Mouse (Mus musculus) 416B (cell line): Measurements from ENCODE around the gene Pid1.
"Not testable (repeated sequence)": the region's sequence is repeated elsewhere in the genome, so short reads cannot be mapped to it uniquely, and the experiment has no call there.

ENCODE experiments used
- DNase-seq: peaks from one replicate; pipeline ENCODE4 v3.0.0; 2011; ENCODE audit warnings: low read depth

Pid1 gene

DNA sequence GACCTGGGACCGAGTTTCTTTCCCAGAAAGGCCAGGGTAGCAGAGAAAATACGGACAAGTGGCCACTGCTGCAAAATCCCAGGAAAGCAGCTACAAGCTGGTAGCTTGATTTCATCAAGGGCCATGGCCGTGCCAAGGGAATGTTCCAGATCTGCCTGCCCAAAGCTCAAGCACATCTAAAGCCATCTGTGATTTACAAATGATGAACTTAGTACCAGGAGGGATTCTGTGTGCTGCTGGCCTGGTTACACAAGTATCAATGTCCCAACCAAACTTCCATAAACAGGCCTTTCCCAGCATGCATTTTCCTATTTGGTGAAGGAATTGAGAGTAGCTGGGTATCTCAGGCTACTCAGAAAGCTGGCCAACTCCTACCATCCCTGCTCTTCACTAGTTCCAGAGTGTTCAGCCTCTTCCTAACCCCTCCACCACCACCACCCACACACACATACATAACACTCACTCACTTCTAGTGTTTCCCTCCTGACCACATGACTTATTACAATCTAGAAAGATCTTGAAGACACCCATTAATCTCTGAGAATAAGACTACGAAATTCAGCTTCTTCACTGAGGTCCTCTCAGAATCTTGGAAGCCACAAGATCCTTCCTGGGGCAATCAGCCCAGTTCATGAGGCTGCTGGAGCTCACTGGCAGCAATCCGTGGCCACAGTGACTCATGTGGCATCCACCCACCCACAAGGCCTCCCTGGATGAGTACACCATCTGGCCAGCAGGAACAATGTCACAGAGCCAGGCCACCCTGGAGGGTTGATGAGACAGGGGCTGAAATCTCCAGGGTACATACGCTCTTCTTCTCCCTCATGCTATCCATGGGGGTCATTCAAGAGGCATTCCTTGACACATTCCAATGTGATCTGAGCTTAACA is 4.1 kb downstream of the Pid1 start:
- DNase-seq = peak; percentile 79

- DNase-seq = no peak
These were observed 6.8 kb downstream of the Pid1 start for GRCm38 (mm10) chr1:84357216-84357615.

DNA sequence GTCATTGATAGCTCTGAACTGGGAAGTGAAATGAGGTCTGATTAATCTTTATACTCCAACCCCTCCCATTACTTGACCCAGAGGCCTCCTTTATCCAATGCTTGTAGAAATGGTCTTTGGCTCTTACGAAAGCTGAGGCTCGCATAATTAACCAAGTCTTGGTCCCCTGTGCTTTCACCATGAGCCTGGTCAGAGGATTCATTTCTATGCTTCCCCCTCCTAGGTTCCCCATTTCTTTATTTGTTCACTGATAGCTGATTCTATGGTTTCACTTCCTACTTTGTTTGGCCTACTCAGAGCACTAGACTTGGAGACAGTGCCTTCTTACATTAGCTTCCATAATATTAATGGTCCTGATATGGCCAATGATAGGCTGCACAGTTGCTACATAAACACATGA is 13.7 kb downstream of the Pid1 start:
- DNase-seq = peak; percentile 2

- DNase-seq = no peak
These were observed 16.0 kb downstream of the Pid1 start for GRCm38 (mm10) chr1:84347796-84348476.

- DNase-seq = not testable (repeated sequence)
These were observed 31.2 kb downstream of the Pid1 start for GRCm38 (mm10) chr1:84332797-84333196.

DNA sequence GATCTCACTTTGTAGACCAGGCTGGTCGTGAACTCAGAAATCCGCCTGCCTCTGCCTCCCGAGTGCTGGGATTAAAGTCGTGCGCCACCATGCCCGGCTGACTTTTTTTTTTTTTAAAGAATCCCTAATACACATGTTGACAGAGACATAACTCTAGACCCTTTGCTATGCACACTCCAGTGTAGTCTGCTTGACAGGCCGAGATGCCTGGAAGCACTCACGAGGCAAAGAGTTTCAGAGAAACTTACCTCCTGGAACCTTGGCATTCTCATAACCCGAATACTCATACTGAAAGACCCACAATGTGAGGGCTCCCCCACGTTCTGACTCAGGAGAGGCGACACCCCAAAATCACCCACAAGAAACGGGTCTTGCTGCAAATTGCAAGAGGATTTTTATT is 32.1 kb downstream of the Pid1 start:
- not testable (repeated sequence) for DNase-seq

DNA sequence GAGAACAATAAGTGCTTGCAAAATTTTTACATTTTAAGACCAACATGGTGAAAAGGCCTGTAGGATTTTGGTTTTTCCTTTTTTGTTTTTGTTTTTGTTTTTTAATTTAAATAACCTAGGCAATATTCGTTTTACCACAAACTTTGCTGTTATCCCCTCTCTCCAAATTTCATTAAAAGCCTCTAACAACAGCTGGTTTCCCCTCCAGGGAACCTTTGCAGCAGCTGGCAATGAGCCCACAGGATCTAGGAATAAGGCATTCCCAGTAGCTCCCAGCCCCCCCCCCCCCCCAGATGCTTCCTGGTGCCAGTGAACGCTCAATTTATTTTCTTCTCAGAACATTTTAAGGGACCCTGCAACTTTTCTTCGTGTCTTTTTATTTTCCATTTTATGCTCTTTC is 38.7 kb downstream of the Pid1 start:
- no peak for DNase-seq

GRCm38 (mm10) chr1:84321327-84321726 is 42.7 kb downstream of the Pid1 start:
- no peak for DNase-seq

- DNase-seq = no peak
These were observed 45.4 kb downstream of the Pid1 start for GRCm38 (mm10) chr1:84318569-84318968.

DNA sequence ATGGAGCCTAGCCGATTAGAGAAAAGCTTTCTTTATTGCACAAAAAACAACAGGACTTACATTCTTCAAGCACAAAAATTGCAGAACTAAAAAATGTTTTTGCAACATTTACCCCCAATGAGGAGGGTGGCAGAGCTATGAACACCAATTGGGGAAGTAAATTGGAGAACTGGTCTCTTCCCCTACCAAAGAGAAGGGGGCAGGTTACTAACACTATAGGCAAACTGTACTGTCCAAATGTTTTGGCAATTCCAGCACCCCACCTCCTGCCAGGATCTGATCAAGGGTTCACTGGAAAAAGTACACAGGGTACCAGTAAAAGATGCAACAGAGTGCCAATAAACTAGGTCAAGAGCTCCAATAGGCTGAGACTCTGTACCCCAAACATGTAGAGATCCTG is 46.2 kb downstream of the Pid1 start:
- DNase-seq = peak; percentile 45

DNA sequence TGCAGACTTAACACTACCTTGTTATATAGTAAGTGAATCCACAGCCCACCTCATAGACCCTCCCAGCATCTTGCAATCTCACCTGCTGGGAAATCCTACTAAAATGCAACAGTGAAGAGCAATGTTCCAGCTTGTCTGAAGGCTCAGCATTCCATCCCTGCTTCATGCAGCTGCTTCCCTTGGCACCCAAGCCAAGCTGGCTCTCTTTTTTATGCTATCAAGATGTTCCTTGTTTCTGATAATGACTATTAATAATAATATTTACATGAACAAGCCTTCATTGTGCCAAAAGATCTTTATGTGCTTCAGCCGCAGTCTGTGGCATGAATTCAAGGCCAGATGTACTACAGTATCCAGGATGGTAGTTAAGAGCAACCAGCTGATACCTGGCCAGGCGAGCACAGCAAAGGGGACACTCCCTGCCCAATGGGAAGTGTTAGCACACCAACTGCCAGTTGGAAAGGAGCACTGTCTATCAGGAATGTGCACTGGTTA is 54.0 kb downstream of the Pid1 start:
- no peak for DNase-seq

DNA sequence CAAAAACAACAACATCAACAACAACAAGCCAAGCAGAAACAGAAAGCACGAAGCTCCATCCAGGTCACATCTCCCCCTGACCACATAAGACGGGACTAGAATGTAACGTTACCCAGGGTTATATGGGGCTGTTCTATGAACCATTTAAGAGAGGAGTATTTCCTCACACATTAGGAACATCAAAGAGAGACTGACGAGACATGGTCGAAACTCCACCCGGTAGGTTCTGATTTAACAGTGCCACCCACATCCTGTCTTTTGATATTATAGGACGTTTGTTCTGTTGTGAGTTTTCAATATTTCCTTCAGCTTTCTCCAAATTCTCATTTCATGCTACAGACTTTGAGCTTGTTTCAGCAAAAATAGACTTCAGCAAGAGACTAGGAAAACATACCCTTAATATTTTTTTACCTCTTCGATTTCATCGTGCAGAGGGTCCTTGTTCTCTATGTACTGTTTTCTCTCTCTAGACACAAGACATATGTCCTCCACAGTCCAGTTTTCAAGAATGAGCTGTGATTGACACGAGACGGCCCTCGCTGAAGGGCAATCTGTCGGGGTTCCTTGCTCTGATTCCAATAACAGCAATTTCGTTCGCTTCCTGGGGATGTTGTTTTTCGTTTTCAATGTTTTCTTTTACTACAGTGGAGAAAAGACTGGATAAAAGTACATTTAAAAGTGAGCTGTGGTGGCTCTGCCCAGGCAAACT is 58.1 kb downstream of the Pid1 start:
- DNase-seq = no peak

- peak; percentile 72 for DNase-seq
These were observed 61.2 kb downstream of the Pid1 start for GRCm38 (mm10) chr1:84302788-84303187.

- DNase-seq = no peak
These were observed 64.3 kb downstream of the Pid1 start for GRCm38 (mm10) chr1:84299719-84300118.

DNA sequence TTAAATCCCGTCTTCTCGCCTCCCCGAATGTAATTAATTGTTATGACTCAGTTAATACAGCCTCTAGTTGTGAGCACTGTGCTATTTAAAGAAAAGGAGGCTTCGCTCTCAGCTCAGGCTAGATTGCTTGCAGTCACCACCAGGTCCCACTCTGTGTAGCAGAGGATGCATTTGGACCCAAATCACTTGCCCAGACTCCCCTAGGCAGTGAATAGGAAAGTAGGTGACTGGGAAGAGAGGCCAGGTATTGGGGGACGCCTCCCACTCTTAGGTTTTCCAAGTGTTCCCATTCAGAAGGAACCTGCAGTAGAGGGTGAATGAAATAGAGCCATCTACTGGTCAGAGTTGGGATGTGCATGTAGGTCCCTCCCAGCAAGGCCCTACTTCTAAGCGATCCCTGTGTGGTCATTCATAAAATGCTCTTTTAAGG is 77.3 kb downstream of the Pid1 start:
- peak; percentile 40 for DNase-seq

DNA sequence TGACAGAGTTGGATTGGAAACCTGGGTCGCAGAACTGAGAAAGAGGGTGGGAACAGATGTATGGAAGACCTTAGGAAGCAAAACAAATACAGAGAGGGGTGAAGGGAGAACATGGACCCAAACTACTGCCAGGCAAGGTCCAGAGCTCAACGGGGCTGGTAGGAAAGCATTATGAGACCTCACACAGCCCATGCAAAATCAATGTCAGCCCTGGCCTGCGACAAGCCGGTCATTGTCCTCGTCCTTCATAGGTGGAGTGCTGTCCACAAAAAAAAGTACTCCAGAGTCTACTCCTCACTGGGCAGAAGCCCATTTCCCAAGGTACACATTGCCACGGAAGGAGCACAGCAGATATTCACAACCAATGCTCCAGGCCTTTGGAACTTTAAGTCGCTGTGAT is 78.4 kb downstream of the Pid1 start:
- no peak for DNase-seq

GRCm38 (mm10) chr1:84284293-84285068 is 79.5 kb downstream of the Pid1 start:
- no peak for DNase-seq

- no peak for DNase-seq
These were observed 80.9 kb downstream of the Pid1 start for GRCm38 (mm10) chr1:84283119-84283518.

DNA sequence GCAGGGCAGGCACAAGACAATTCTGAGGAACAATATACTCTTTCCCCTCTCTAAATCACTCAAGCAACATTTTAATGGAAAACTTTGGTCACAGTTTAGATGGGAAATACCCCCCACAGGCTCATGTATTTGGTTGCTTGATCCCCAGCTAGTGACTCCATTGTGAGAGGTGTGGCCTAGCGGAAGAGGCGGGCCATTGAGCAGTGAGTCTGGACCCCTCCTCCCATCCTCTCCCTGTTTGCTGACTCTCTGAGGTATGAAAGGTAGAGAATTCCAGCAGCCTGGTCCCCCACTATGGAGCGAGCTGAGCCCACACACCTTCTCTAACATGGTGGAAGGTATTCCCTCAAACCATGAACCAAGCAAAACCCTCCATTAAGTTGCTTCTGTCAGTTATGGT is 83.8 kb downstream of the Pid1 start:
- DNase-seq = no peak

DNA sequence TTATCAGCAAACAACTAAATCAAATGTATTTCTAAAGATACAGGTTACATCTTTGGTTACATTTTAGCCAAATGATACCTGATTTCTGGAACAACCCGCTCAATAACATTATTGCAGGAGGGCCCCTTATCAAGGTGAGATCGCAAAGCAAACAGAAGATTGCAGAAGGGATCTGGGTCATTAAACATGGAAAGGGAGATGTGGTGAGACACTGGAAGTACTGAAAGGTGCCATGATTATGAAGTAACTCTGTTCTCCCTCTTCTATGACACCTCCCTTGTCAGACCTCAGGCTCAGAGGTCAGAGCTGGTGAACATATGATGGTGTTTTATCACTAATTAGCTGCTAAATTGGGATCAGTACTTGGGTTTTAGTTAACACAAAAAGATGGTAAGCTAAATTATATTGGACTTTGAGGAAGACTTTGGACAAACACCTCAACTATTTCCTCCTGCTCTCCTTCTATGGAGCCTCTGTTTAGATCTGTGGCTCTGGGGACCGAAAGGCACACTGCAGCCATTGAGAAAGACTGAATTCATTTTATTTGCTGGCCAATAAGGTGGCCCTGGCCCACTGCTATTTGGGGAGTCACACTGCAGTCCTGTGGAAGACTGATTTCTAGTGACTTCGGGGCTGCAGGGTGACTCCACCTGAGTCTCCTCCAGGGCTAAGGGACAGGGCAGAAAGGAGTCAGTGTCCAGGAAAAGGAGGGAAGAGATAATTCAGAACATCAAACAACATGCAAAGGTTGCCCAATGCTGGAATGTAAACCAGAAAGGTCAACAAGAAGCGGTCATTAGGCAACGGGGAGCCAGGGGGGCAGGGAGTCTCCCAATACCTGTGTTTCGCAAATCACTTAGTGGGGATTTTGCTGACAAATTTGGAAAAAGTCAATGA is 85.4 kb downstream of the Pid1 start:
- no peak for DNase-seq

- DNase-seq = no peak
These were observed 91.0 kb downstream of the Pid1 start for GRCm38 (mm10) chr1:84272951-84273350.
